Comparison of ENCODE assay signal across 8 mouse cellular contexts in genomic region chr2:31469480-31469879, GRCm38 (mm10). TPM values are rescaled to one million over a fixed set of nuclear protein-coding genes. Genes with fewer than 3 reads are reported as not detected.
DNase-seq lines count a peak whose midpoint lies in the region; ATAC-seq and TF ChIP-seq lines count a peak whose summit lies in the region.

No protein-coding gene starts in this region.

- TF ChIP-seq CTCF in heart, postnatal 0 days (IDR thresholded peaks at IDR 0.05; ENCODE audit: low read depth): no peak
- no peak for TF ChIP-seq CTCF in midbrain, postnatal 0 days (IDR thresholded peaks at IDR 0.05)

- TF ChIP-seq EP300 in heart, postnatal 0 days (IDR thresholded peaks at IDR 0.05; ENCODE audit: low read depth): no peak

- peak overlapping the region; percentile 48 for H3K4me3 ChIP-seq in heart, postnatal 0 days (ENCODE audit: low read depth, low read length)
- peak overlapping the region; percentile 41 for H3K4me3 ChIP-seq in embryonic facial prominence, embryonic 14.5 days (ENCODE audit: low read depth, low read length)
- peak overlapping the region; percentile 50 for H3K4me3 ChIP-seq in kidney, embryonic 15.5 days (replicated peaks)
- peak overlapping the region; percentile 49 for H3K4me3 ChIP-seq in midbrain, postnatal 0 days (ENCODE audit: low read depth, low read length)

- no peak for ATAC-seq in heart, postnatal 0 days (ENCODE audit: insufficient read depth, low read depth)
- no peak for ATAC-seq in embryonic facial prominence, embryonic 14.5 days (ENCODE audit: low read depth)
- no peak for ATAC-seq in kidney, embryonic 15.5 days (replicated peaks; ENCODE audit: low FRiP score)
- no peak for ATAC-seq in midbrain, postnatal 0 days (ENCODE audit: low FRiP score)
- no peak for ATAC-seq in erythroid progenitor cell, adult 5-6 weeks (replicated peaks; ENCODE audit: low FRiP score, poor library complexity, severe bottlenecking)

- H3K9ac ChIP-seq in heart, postnatal 0 days (replicated peaks; ENCODE audit: low read depth, low read length): no peak overlapping the region
- H3K9ac ChIP-seq in embryonic facial prominence, embryonic 14.5 days (ENCODE audit: low read depth, low read length): peak overlapping the region; percentile 47
- H3K9ac ChIP-seq in kidney, embryonic 15.5 days: no peak overlapping the region
- H3K9ac ChIP-seq in midbrain, postnatal 0 days (replicated peaks; ENCODE audit: low read length, poor library complexity, severe bottlenecking): peak overlapping the region; percentile 52

- H3K27me3 ChIP-seq in heart, postnatal 0 days (ENCODE audit: control insufficient read depth, insufficient read depth, low read length): peaks cover 37% of the 10 kb centered on the region
- H3K27me3 ChIP-seq in embryonic facial prominence, embryonic 14.5 days (replicated peaks; ENCODE audit: control insufficient read depth, insufficient read depth, low read length): peaks cover 9% of the 10 kb centered on the region; the same call in 1 of the 2 replicates
- H3K27me3 ChIP-seq in kidney, embryonic 15.5 days: peaks cover 35% of the 10 kb centered on the region
- H3K27me3 ChIP-seq in midbrain, postnatal 0 days (ENCODE audit: insufficient read depth, low read length): peaks cover 9% of the 10 kb centered on the region; the same call in 1 of the 2 replicates

- no peak for DNase-seq in heart, postnatal 0 days (ENCODE audit: low spot score)
- no peak for DNase-seq in heart, postnatal 4 days
- DNase-seq in embryonic facial prominence, embryonic 14.5 days (ENCODE audit: low spot score): no peak
- no peak for DNase-seq in midbrain, postnatal 0 days (ENCODE audit: low spot score)
- no peak for DNase-seq in layer of hippocampus, adult 9-10 months (ENCODE audit: low spot score)
- no peak for DNase-seq in cerebellum, postnatal 36 days

- no peak overlapping the region for H3K27ac ChIP-seq in heart, postnatal 0 days (ENCODE audit: low read depth)
- no peak overlapping the region for H3K27ac ChIP-seq in embryonic facial prominence, embryonic 14.5 days (replicated peaks; ENCODE audit: low read depth, low read length)
- H3K27ac ChIP-seq in kidney, embryonic 15.5 days: no peak overlapping the region
- no peak overlapping the region for H3K27ac ChIP-seq in midbrain, postnatal 0 days (ENCODE audit: low read depth, low read length)

- H3K4me2 ChIP-seq in heart, postnatal 0 days (ENCODE audit: low read depth, low read length): peak overlapping the region; percentile 82
- H3K4me2 ChIP-seq in embryonic facial prominence, embryonic 14.5 days (ENCODE audit: low read depth, low read length): peak overlapping the region; percentile 79
- H3K4me2 ChIP-seq in kidney, embryonic 15.5 days: peak overlapping the region; percentile 91
- H3K4me2 ChIP-seq in midbrain, postnatal 0 days (ENCODE audit: low read depth, low read length, poor library complexity, severe bottlenecking): peak overlapping the region; percentile 94

- 46% methylated on average over 7 of the region's 7 CpGs for WGBS in heart, postnatal 0 days
- WGBS in embryonic facial prominence, embryonic 14.5 days: 30% methylated on average over 7 of the region's 7 CpGs
- 23% methylated on average over 7 of the region's 7 CpGs for WGBS in kidney, embryonic 15.5 days
- 28% methylated on average over 7 of the region's 7 CpGs for WGBS in midbrain, postnatal 0 days

- no peaks in the 10 kb centered on the region for H3K9me3 ChIP-seq in heart, postnatal 0 days (replicated peaks; ENCODE audit: control insufficient read depth, low read length)
- H3K9me3 ChIP-seq in embryonic facial prominence, embryonic 14.5 days (ENCODE audit: control insufficient read depth, low read length): no peaks in the 10 kb centered on the region; the same call in 1 of the 2 replicates
- H3K9me3 ChIP-seq in kidney, embryonic 15.5 days (replicated peaks): no peaks in the 10 kb centered on the region
- H3K9me3 ChIP-seq in midbrain, postnatal 0 days (ENCODE audit: low read length): no peaks in the 10 kb centered on the region

- no peaks in the 10 kb centered on the region for H3K4me1 ChIP-seq in heart, postnatal 0 days (ENCODE audit: control insufficient read depth, insufficient read depth)
- peaks cover 8% of the 10 kb centered on the region; the same call in 1 of the 2 replicates for H3K4me1 ChIP-seq in embryonic facial prominence, embryonic 14.5 days (ENCODE audit: control insufficient read depth, insufficient read depth, low read length)
- peaks cover 25% of the 10 kb centered on the region for H3K4me1 ChIP-seq in kidney, embryonic 15.5 days
- H3K4me1 ChIP-seq in midbrain, postnatal 0 days (ENCODE audit: insufficient read depth, low read length): peaks cover 11% of the 10 kb centered on the region; the same call in 1 of the 2 replicates

- no peaks in the 10 kb centered on the region for H3K36me3 ChIP-seq in heart, postnatal 0 days (replicated peaks; ENCODE audit: control insufficient read depth, insufficient read depth, low read length)
- no peaks in the 10 kb centered on the region for H3K36me3 ChIP-seq in embryonic facial prominence, embryonic 14.5 days (ENCODE audit: control insufficient read depth, insufficient read depth, low read length)
- no peaks in the 10 kb centered on the region for H3K36me3 ChIP-seq in kidney, embryonic 15.5 days
- H3K36me3 ChIP-seq in midbrain, postnatal 0 days (ENCODE audit: insufficient read depth, low read length): no peaks in the 10 kb centered on the region

RNA-seq across cellular contexts. Expression of gene Ass1, which starts 0.5 kb away (rescaled TPM):
- 8.2 and 16.8 TPM in 2 replicates for total RNA-seq in heart, postnatal 0 days (2014; rRNA removed; ENCODE audit: low replicate concordance)
- 4.3 and 4.9 TPM in 2 replicates for polyA plus RNA-seq in heart, postnatal 0 days (2015; fragmentation: Nextera tagmentation; extraction: Ambion mirVana)
- total RNA-seq in heart, postnatal 4 days (2021): 1 to 10 TPM; 4.9 to 6.6 TPM
- polyA plus RNA-seq in embryonic facial prominence, embryonic 14.5 days (2014; fragmentation: Nextera tagmentation; extraction: Ambion mirVana): 24.1 and 25.4 TPM in 2 replicates
- polyA plus RNA-seq in kidney, embryonic 15.5 days (2015; fragmentation: Nextera tagmentation; extraction: Ambion mirVana): 72.1 and 77.8 TPM in 2 replicates
- total RNA-seq in midbrain, postnatal 0 days (2014; rRNA removed): 17.4 and 24.9 TPM in 2 replicates
- 26.4 and 30.3 TPM in 2 replicates for polyA plus RNA-seq in midbrain, postnatal 0 days (2015; fragmentation: Nextera tagmentation; extraction: Ambion mirVana)
- 5.0 and 15.1 TPM in 2 replicates for total RNA-seq in erythroid progenitor cell, adult 5-6 weeks (2015; ENCODE audit: low replicate concordance)
- 3.9 and 6.1 TPM in 2 replicates for total RNA-seq in erythroid progenitor cell, adult 5-6 weeks (2017; ENCODE audit: low replicate concordance)

Comparison
In these comparisons a context has a peak if more than half of its experiments do, and no peak if none do; other contexts are left out.
1. H3K9ac ChIP-seq: peak in embryonic facial prominence, embryonic 14.5 days (single experiment) and midbrain, postnatal 0 days (single experiment); none in heart, postnatal 0 days (single experiment) and kidney, embryonic 15.5 days (single experiment).
2. Peak in every context shown above with its lines, with median percentiles within 50 percentile points of each other: H3K4me2 ChIP-seq and H3K4me3 ChIP-seq.